8 mouse cellular contexts compared by ENCODE assay signal in genomic region chr9:96195885-96196622, GRCm38 (mm10). TPM values are rescaled to one million over a fixed set of nuclear protein-coding genes. Genes with fewer than 3 reads are reported as not detected.
DNase-seq lines count a peak whose midpoint lies in the region; ATAC-seq and TF ChIP-seq lines count a peak whose summit lies in the region.

Tfdp2 (plus strand) TSS chr9:96196275.

- H3K4me2 ChIP-seq in heart, embryonic 15.5 days: peak within 1 kb of the TSS; percentile 98
- H3K4me2 ChIP-seq in liver, embryonic 14.5 days (ENCODE audit: low read depth): peak within 1 kb of the TSS; percentile 88
- H3K4me2 ChIP-seq in neural tube, embryonic 11.5 days (ENCODE audit: low read depth): peak within 1 kb of the TSS; percentile 98
- H3K4me2 ChIP-seq in stomach, postnatal 0 days (replicated peaks; ENCODE audit: low read depth): peak within 1 kb of the TSS; percentile 98

- peaks cover 30% of the 10 kb centered on the region for H3K4me1 ChIP-seq in forebrain, embryonic 10.5 days
- peaks cover 21% of the 10 kb centered on the region for H3K4me1 ChIP-seq in heart, embryonic 15.5 days (replicated peaks)
- peaks cover 8 to 16% of the 10 kb centered on the region in 2 experiments for H3K4me1 ChIP-seq in liver, embryonic 14.5 days (replicated peaks; ENCODE audit: control insufficient read depth in 2 of 2, insufficient read depth in 2 of 2, low read length in 1 of 2)
- H3K4me1 ChIP-seq in neural tube, embryonic 11.5 days (ENCODE audit: control insufficient read depth, insufficient read depth, low read length): peaks cover 7% of the 10 kb centered on the region; the same call in 1 of the 2 replicates
- H3K4me1 ChIP-seq in stomach, postnatal 0 days (replicated peaks; ENCODE audit: control insufficient read depth, insufficient read depth): no peaks in the 10 kb centered on the region; the same call in 1 of the 2 replicates

- peak; percentile 93 for ATAC-seq in CD4-positive, CD25-positive, alpha-beta regulatory T cell, adult 4 months
- peak; percentile 99 for ATAC-seq in heart, embryonic 15.5 days (replicated peaks; ENCODE audit: insufficient number of reproducible peaks, insufficient read depth, low FRiP score, low read depth)
- peak; percentile 98 for ATAC-seq in liver, embryonic 14.5 days (ENCODE audit: insufficient read depth)
- peak; percentile 99 for ATAC-seq in neural tube, embryonic 11.5 days (ENCODE audit: insufficient read depth, low FRiP score, low TSS enrichment)
- ATAC-seq in stomach, postnatal 0 days (ENCODE audit: low FRiP score, low TSS enrichment): peak; percentile 98

- H3K27me3 ChIP-seq in forebrain, embryonic 10.5 days (ENCODE audit: poor library complexity, severe bottlenecking): no peaks in the 10 kb centered on the region
- no peaks in the 10 kb centered on the region for H3K27me3 ChIP-seq in heart, embryonic 15.5 days
- H3K27me3 ChIP-seq in liver, embryonic 14.5 days (ENCODE audit: control insufficient read depth, insufficient read depth, low read length): no peaks in the 10 kb centered on the region
- no peaks in the 10 kb centered on the region for H3K27me3 ChIP-seq in neural tube, embryonic 11.5 days (ENCODE audit: control insufficient read depth, insufficient read depth, low read length)
- H3K27me3 ChIP-seq in stomach, postnatal 0 days (ENCODE audit: control insufficient read depth, insufficient read depth, low read length): no peaks in the 10 kb centered on the region

- no peaks in the 10 kb centered on the region for H3K9me3 ChIP-seq in forebrain, embryonic 10.5 days
- no peaks in the 10 kb centered on the region for H3K9me3 ChIP-seq in heart, embryonic 15.5 days (replicated peaks)
- H3K9me3 ChIP-seq in liver, embryonic 14.5 days (ENCODE audit: control insufficient read depth, low read length): no peaks in the 10 kb centered on the region
- H3K9me3 ChIP-seq in neural tube, embryonic 11.5 days (ENCODE audit: control insufficient read depth, low read length): no peaks in the 10 kb centered on the region
- no peaks in the 10 kb centered on the region for H3K9me3 ChIP-seq in stomach, postnatal 0 days (ENCODE audit: control insufficient read depth, low read length)

- TF ChIP-seq EP300 in liver, embryonic 14.5 days (IDR thresholded peaks at IDR 0.05; ENCODE audit: low read depth): no peak
- TF ChIP-seq EP300 in stomach, postnatal 0 days (optimal IDR thresholded peaks at IDR 0.05): no peak

- TF ChIP-seq CTCF in liver, embryonic 14.5 days (IDR thresholded peaks at IDR 0.05; ENCODE audit: low read depth): peak; percentile 66
- TF ChIP-seq CTCF in stomach, postnatal 0 days (IDR thresholded peaks at IDR 0.05; ENCODE audit: low read depth): peak; percentile 67

- peak within 1 kb of the TSS; percentile 91 for H3K27ac ChIP-seq in forebrain, embryonic 10.5 days
- H3K27ac ChIP-seq in heart, embryonic 15.5 days: peak within 1 kb of the TSS; percentile 94
- H3K27ac ChIP-seq in liver, embryonic 14.5 days: peak within 1 kb of the TSS; percentile 2
- peak within 1 kb of the TSS; percentile 75 for H3K27ac ChIP-seq in neural tube, embryonic 11.5 days (ENCODE audit: low read depth, low read length)
- H3K27ac ChIP-seq in stomach, postnatal 0 days (replicated peaks): peak within 1 kb of the TSS; percentile 96

- peak within 1 kb of the TSS; percentile 90 for H3K4me3 ChIP-seq in forebrain, embryonic 10.5 days
- peak within 1 kb of the TSS; percentile 97 for H3K4me3 ChIP-seq in heart, embryonic 15.5 days
- peak within 1 kb of the TSS; percentile 67 to 70 for H3K4me3 ChIP-seq in liver, embryonic 14.5 days (ENCODE audit: insufficient read depth in 1 of 2, low read depth in 2 of 2, low read length in 2 of 2)
- H3K4me3 ChIP-seq in neural tube, embryonic 11.5 days (ENCODE audit: low read depth, low read length): peak within 1 kb of the TSS; percentile 81
- H3K4me3 ChIP-seq in stomach, postnatal 0 days (ENCODE audit: low read depth, low read length): peak within 1 kb of the TSS; percentile 79

- WGBS in forebrain, embryonic 10.5 days: under 1% methylated on average over 80 of the region's 81 CpGs
- WGBS in heart, embryonic 15.5 days: under 1% methylated on average over 81 of the region's 81 CpGs
- under 1% methylated on average over 81 of the region's 81 CpGs for WGBS in liver, embryonic 14.5 days (ENCODE audit: insufficient replicate concordance)
- under 1% methylated on average over 58 of the region's 81 CpGs for WGBS in neural tube, embryonic 11.5 days
- WGBS in stomach, postnatal 0 days: 1% methylated on average over 78 of the region's 81 CpGs

- peak; percentile 79 for DNase-seq in c-Kit-negative CD71-positive TER-119-positive erythroid progenitor cells, embryonic 14.5 days (ENCODE audit: low read depth, low spot score)
- DNase-seq in forebrain, embryonic 10.5 days (ENCODE audit: extremely low spot score, low spot score): peak; percentile 90
- DNase-seq in kidney, postnatal 25 days: peak; percentile 92 to 97
- peak; percentile 76 to 81 (median 80) for DNase-seq in liver, embryonic 14.5 days (ENCODE audit: low read depth in 3 of 3, low spot score in 3 of 3)
- DNase-seq in neural tube, embryonic 11.5 days (ENCODE audit: low spot score): peak; percentile 94
- peak; percentile 92 for DNase-seq in stomach, postnatal 0 days (ENCODE audit: low spot score)

- H3K9ac ChIP-seq in heart, embryonic 15.5 days: peak within 1 kb of the TSS; percentile 83
- peak within 1 kb of the TSS; percentile 63 for H3K9ac ChIP-seq in liver, embryonic 14.5 days (replicated peaks)
- H3K9ac ChIP-seq in neural tube, embryonic 11.5 days (ENCODE audit: low read length): peak within 1 kb of the TSS; percentile 79
- peak within 1 kb of the TSS; percentile 88 for H3K9ac ChIP-seq in stomach, postnatal 0 days (ENCODE audit: low read length)

- H3K36me3 ChIP-seq in forebrain, embryonic 10.5 days (replicated peaks): no peaks in the 10 kb centered on the region
- H3K36me3 ChIP-seq in heart, embryonic 15.5 days: no peaks in the 10 kb centered on the region
- H3K36me3 ChIP-seq in liver, embryonic 14.5 days (replicated peaks; ENCODE audit: control insufficient read depth, insufficient read depth, low read depth): no peaks in the 10 kb centered on the region
- H3K36me3 ChIP-seq in neural tube, embryonic 11.5 days (ENCODE audit: control insufficient read depth, insufficient read depth, low read length): no peaks in the 10 kb centered on the region
- no peaks in the 10 kb centered on the region for H3K36me3 ChIP-seq in stomach, postnatal 0 days (ENCODE audit: control insufficient read depth, insufficient read depth, low read length)

RNA-seq across cellular contexts. Expression of gene Tfdp2, which starts in this region (rescaled TPM):
- polyA plus RNA-seq in CD4-positive, CD25-positive, alpha-beta regulatory T cell, adult 4 months (2017; shearing (Covaris generic)): 10 to 100 TPM; 11.4 to 14.6 TPM
- 61.9 and 63.2 TPM in 2 replicates for polyA plus RNA-seq in forebrain, embryonic 10.5 days (2016; fragmentation: Nextera tagmentation; extraction: Ambion mirVana)
- 33.0 and 37.9 TPM in 2 replicates for polyA plus RNA-seq in heart, embryonic 15.5 days (2015; fragmentation: Nextera tagmentation; extraction: Ambion mirVana)
- polyA plus RNA-seq in liver, embryonic 14.5 days (2012; rRNA removed): 38.8 and 43.3 TPM in 2 replicates
- polyA plus RNA-seq in liver, embryonic 14.5 days (2014; fragmentation: Nextera tagmentation; extraction: Ambion mirVana): 101 and 106 TPM in 2 replicates
- polyA plus RNA-seq in neural tube, embryonic 11.5 days (2014; fragmentation: Nextera tagmentation; extraction: Ambion mirVana): 64.9 and 69.9 TPM in 2 replicates
- 28.8 and 34.3 TPM in 2 replicates for polyA plus RNA-seq in stomach, postnatal 0 days (2015; fragmentation: Nextera tagmentation; extraction: Ambion mirVana)

Comparison
In these comparisons a context has a peak if more than half of its experiments do, and no peak if none do; other contexts are left out.
1. Peak in every context shown above with its lines: DNase-seq, ATAC-seq, H3K4me3 ChIP-seq and H3K27ac ChIP-seq.
2. H3K27ac ChIP-seq: peak in every context shown above with its lines; median percentile 96 in stomach, postnatal 0 days; 94 in heart, embryonic 15.5 days; 91 in forebrain, embryonic 10.5 days; 75 in neural tube, embryonic 11.5 days; 2 in liver, embryonic 14.5 days.